Mouse (Mus musculus) intestine, postnatal 0 days (tissue): ENCODE measurements around the gene Gas2l2. TPM values are rescaled to one million over a fixed set of nuclear protein-coding genes. Genes with fewer than 3 reads are reported as not detected.

Experiments used
- ATAC-seq: fragments of 200-750 bp; cut with Nextera tagmentation; 2 replicates; pipeline ENCODE4 v1.8.0; 2017; ENCODE audit warnings: mild to moderate bottlenecking, moderate TSS enrichment, moderate library complexity
- H3K27ac ChIP-seq: fragments of 300-500 bp; sonication (generic); 2 replicates; pipeline ENCODE4 v1.5.1; 2014; ENCODE audit warnings: mild to moderate bottlenecking, low read depth, low read length, moderate library complexity
- H3K27me3 ChIP-seq: fragments of 300-500 bp; sonication (generic); replicated peaks from 2 replicates; pipeline ENCODE4 v1.6.1; 2014; ENCODE audit warnings: low read length, mixed read lengths; ENCODE audit not compliant: control insufficient read depth, insufficient read depth
- H3K36me3 ChIP-seq: fragments of 300-500 bp; sonication (generic); 2 replicates; pipeline ENCODE4 v1.6.1; 2014; ENCODE audit warnings: mild to moderate bottlenecking, moderate library complexity; ENCODE audit not compliant: control insufficient read depth, insufficient read depth
- H3K4me1 ChIP-seq: fragments of 300-500 bp; sonication (generic); replicated peaks from 2 replicates; pipeline ENCODE4 v1.6.1; 2014; ENCODE audit warnings: antibody characterized with exemption, low read length, mixed read lengths; ENCODE audit not compliant: control insufficient read depth, insufficient read depth
- H3K4me2 ChIP-seq: fragments of 300-500 bp; sonication (generic); replicated peaks from 2 replicates; pipeline ENCODE4 v1.6.1; 2014; ENCODE audit warnings: low read depth, mild to moderate bottlenecking, moderate library complexity
- H3K4me3 ChIP-seq: fragments of 300-500 bp; sonication (generic); 2 replicates; pipeline ENCODE4 v1.5.1; 2014; ENCODE audit warnings: low read depth, low read length
- H3K9ac ChIP-seq: fragments of 300-500 bp; sonication (generic); 2 replicates; pipeline ENCODE4 v1.6.1; 2014; ENCODE audit warnings: mild to moderate bottlenecking, low read depth, low read length
- H3K9me3 ChIP-seq: fragments of 300-500 bp; sonication (generic); 2 replicates; pipeline ENCODE4 v1.6.1; 2016; ENCODE audit warnings: mixed run types; ENCODE audit not compliant: control insufficient read depth
- CTCF ChIP-seq: sonication (generic); IDR thresholded peaks from 2 replicates; pipeline ENCODE4 v1.5.1; 2016; ENCODE audit warnings: low read depth, mild to moderate bottlenecking, control low read depth, antibody characterized with exemption, moderate library complexity
- WGBS: fragments of 180-500 bp; shearing (Covaris S2); extraction: QIAGEN DNeasy Blood & Tissue Kit; methylation state at CpG from one replicate; pipeline ENCODE4 v1.1.7; 2014; 5-methylcytosine and 5-hydroxymethylcytosine counted together
- polyA plus RNA-seq: library from polyadenylated mRNA; unstranded; fragments of >200 nt; fragmentation: Nextera tagmentation; extraction: Ambion mirVana; gene quantifications from 2 replicates; pipeline ENCODE4 v1.2.1, GENCODE M21; 2015

The Gas2l2 gene
- polyA plus RNA-seq, 1 experiment from 2014 or later: 0.65 TPM

DNA sequence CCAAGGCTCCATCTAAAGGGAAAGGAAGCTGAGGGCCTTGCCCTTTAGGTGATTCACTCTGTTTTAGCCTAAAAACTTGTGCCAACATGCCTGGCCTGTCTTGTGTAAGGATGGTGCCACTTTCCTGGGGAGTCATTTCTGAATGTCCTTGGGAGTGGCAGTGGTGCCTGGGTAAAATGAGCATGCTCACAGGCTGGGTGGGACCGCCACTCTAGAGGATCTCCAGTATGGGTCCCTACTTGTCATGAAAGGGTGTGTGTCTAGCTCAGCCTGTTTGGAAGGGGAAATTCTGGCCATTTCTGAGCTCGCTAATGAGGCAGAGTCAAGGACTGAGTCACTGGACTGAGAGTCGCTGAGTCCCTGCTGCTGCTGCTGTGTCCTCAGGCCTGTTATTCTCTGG, 26.4 kb upstream of the Gas2l2 start:
- H3K4me2 ChIP-seq: no peak overlapping the region
- H3K27ac ChIP-seq: no peak overlapping the region
- no peak for ATAC-seq
- H3K36me3 ChIP-seq: no peaks in the 10 kb centered on the region
- H3K9me3 ChIP-seq: no peaks in the 10 kb centered on the region
- H3K27me3 ChIP-seq: no peaks in the 10 kb centered on the region
- H3K4me3 ChIP-seq: no peak overlapping the region
- peaks cover 12% of the 10 kb centered on the region; the same call in 1 of the 2 replicates for H3K4me1 ChIP-seq
- 49% methylated on average over 3 of the region's 3 CpGs for WGBS
- TF ChIP-seq CTCF: no peak
- H3K9ac ChIP-seq: no peak overlapping the region

DNA sequence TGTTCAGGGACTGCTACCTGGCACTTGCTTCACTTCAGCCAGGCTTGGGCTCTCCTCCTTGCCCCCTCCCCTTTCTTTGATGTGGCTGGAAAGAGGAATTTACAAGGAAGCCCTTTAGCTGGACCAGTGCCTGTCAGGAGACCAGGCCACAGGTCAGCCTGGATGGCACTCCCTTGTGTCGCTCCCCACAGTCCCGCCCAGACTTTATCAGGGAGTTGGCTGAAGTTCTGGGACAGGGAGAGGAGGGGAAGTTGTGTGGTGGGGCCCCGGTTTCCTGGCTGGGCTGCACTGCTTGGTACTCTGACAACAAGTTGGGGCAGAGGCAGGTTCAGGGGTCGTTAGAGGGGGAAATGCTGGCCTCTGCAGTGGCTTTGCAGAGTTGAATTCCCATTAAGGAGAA, 25.3 kb upstream of the Gas2l2 start:
- Histone ChIP-seq H3K4me3 (no peak overlapping the region), H3K4me2 (peak overlapping the region; percentile 25), H3K36me3 (no peaks in the 10 kb centered on the region), H3K27ac (no peak overlapping the region), H3K9me3 (no peaks in the 10 kb centered on the region), H3K27me3 (no peaks in the 10 kb centered on the region), H3K9ac (no peak overlapping the region), H3K4me1 (peaks cover 12% of the 10 kb centered on the region; the same call in 1 of the 2 replicates)
- WGBS: 0% methylated on average over 4 of the region's 4 CpGs
- no peak for TF ChIP-seq CTCF
- peak; percentile 56; the same call in 1 of the 2 replicates for ATAC-seq

- ATAC-seq: no peak
- Histone ChIP-seq H3K36me3 (no peaks in the 10 kb centered on the region), H3K4me1 (peaks cover 5% of the 10 kb centered on the region; the same call in 1 of the 2 replicates), H3K4me3 (no peak overlapping the region), H3K27me3 (no peaks in the 10 kb centered on the region), H3K4me2 (no peak overlapping the region), H3K9ac (no peak overlapping the region), H3K9me3 (no peaks in the 10 kb centered on the region), H3K27ac (no peak overlapping the region)
- WGBS: 90% methylated on average over 10 of the region's 10 CpGs
- TF ChIP-seq CTCF: no peak
These were observed 22.0 kb upstream of the Gas2l2 start for GRCm38 (mm10) chr11:83451281-83451680.

- WGBS: 55% methylated on average over 1 of the region's 1 CpGs
- Histone ChIP-seq H3K36me3 (no peaks in the 10 kb centered on the region), H3K27me3 (no peaks in the 10 kb centered on the region), H3K9me3 (no peaks in the 10 kb centered on the region), H3K9ac (no peak overlapping the region), H3K4me3 (no peak overlapping the region), H3K4me2 (no peak overlapping the region), H3K4me1 (peaks cover 5% of the 10 kb centered on the region; the same call in 1 of the 2 replicates), H3K27ac (no peak overlapping the region)
- TF ChIP-seq CTCF: no peak
- no peak for ATAC-seq
These were observed 21.3 kb upstream of the Gas2l2 start for GRCm38 (mm10) chr11:83450550-83450949.

DNA sequence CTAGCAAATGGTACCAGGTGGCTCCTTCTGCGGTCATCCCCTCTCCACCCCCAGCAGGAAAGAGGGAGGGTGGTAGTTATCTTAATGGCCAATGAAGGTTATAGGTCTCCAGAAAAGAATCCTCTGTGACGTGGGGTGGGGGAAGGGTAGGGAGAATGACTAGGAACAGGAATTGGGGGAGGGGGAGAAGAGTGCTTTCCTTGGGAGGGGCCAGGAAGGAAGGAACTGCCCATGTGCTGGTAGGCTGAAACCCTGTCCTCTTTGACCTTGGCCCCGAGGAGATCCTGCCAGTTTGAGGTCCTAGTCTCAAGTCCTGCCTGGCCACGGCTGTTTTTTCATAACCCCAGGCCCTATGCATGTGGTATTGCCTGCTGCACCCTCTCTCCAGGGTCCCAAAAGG, 20.0 kb upstream of the Gas2l2 start:
- Histone ChIP-seq H3K27ac (no peak overlapping the region), H3K36me3 (no peaks in the 10 kb centered on the region), H3K4me3 (no peak overlapping the region), H3K4me1 (no peaks in the 10 kb centered on the region), H3K9me3 (no peaks in the 10 kb centered on the region), H3K27me3 (peaks cover 10% of the 10 kb centered on the region), H3K4me2 (no peak overlapping the region), H3K9ac (no peak overlapping the region)
- no peak for ATAC-seq
- no peak for TF ChIP-seq CTCF
- 44% methylated on average over 4 of the region's 4 CpGs for WGBS

- Histone ChIP-seq H3K4me1 (no peaks in the 10 kb centered on the region), H3K4me2 (no peak overlapping the region), H3K27me3 (peaks cover 10% of the 10 kb centered on the region), H3K9ac (no peak overlapping the region), H3K4me3 (no peak overlapping the region), H3K36me3 (no peaks in the 10 kb centered on the region), H3K27ac (no peak overlapping the region), H3K9me3 (no peaks in the 10 kb centered on the region)
- no peak for TF ChIP-seq CTCF
- no peak for ATAC-seq
These were observed 19.6 kb upstream of the Gas2l2 start for GRCm38 (mm10) chr11:83448927-83449236.
